Mouse (Mus musculus): ENCODE measurements around the gene Rasal3. TPM values are rescaled to one million over a fixed set of nuclear protein-coding genes. Genes with fewer than 3 reads are reported as not detected.

Gene Rasal3
- total RNA-seq, 2 experiments from 2014 or later = 1.2 to 1.8 TPM

DNA sequence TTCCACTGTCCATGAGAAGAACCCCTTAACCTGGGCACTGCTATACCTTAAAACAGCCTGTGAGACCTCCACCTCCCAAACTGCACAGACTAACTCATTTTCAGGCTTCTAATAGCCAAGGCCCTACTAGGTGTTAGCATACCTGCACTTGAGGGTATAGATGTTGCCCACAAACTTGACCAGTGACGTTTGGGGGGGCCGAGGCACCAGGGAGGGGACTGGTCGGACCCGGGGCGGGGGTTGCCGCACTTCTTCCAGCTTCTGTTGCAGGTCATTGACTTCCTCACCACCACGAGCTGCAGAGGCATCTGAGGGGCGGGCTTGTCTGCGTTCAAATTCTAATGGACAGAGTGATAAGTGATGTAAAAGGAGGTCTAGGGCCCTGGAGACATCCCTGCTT lies 47.1 kb downstream of the Rasal3 start:
- no peak for DNase-seq

DNA sequence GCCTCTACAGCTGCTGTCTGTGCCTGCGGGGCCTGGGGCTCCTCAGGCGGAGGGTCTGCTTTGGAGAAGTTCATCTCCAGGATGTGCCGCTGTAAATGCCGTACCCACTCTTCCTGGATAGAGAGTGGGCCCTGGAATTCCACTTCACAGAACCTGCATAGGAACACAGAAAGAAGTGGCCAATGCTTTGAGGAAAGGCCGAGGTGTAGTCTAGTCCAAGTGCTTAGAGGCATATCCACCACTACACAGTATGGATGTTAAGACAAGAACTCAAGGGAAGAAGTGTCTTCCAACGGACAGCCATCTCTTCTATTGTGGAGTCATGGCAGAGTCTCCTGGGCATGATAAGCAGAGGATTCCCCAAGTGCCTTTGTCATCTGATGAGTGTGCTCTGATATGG lies 48.4 kb downstream of the Rasal3 start:
- DNase-seq = no peak

DNA sequence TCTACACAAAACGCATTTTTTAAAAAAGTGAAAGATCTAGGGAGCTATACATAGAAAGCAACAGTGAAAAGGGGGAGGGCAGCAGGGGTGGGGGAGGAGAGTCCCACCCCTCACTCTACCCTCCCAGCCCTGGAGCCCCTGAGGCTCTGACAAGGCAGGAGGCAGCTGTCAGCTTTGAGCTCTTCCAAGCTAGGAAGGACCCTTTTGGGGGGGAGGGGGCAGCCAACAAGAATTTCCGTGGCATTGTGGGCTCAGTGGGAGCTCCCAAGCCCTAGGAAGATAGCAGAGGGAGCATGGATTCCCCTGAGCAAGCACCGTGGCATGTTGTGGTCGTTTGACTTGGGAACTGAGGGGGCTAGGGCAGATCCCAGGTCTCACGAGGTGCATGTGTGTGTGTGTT lies 49.2 kb downstream of the Rasal3 start:
- no peak for DNase-seq

DNA sequence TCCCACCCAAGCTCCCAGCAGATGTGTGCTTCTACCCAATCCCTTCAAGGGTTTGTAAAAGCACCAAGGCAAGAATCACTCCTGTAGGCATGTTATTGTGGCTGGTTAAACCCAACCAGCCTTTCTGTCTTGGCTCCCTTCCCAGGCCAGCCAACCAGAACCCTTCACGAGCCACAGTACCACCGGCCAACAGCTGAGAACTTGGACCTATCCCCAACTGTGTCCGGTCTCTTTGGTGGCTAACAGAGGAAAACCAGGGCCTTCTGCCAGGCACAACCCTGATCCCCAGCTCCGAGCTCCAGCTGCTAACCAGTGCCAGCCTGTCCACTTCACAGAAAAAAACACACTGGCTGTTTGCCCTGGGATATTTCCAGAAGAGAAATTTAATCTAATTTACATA lies 49.7 kb downstream of the Rasal3 start:
- peak; percentile 64 to 71 for DNase-seq

DNA sequence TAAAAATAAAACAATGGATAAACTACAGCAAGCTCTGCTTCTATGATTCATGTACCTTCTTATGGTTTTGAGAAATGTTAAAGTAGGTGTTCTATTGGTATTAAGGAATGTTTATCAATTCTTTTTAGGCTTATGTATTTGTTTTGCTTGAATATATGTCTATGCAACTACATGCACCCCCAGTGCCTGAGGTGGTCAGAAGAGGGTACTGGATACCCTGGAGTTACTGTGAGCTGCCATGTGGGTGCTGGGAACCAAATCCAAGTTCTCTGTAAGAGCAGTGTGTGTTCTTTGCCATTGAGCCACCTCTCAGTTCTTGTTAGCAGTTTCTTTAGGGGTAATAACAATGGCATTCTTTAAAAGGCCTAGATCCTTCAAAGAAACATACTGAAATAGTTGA lies 51.7 kb downstream of the Rasal3 start:
- DNase-seq = no peak

DNA sequence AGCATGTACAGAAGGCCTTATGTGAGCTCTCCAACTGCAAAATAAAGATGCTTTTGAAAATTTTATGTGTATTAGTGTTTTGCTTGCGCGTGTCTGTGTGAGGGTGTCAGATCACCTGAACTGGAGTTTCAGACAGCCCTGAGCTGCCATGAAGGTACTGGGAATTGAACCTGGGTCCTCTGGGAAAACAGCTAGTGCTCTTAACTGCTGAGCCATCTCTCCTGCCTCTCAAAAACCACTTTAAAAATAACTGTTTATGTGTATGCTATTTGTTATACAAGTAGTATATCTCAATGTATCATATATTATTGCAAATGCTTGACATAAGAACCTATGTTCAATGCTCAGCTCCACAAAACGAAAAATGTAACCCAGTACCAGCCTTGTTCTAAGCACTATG lies 52.1 kb downstream of the Rasal3 start:
- DNase-seq = no peak

DNA sequence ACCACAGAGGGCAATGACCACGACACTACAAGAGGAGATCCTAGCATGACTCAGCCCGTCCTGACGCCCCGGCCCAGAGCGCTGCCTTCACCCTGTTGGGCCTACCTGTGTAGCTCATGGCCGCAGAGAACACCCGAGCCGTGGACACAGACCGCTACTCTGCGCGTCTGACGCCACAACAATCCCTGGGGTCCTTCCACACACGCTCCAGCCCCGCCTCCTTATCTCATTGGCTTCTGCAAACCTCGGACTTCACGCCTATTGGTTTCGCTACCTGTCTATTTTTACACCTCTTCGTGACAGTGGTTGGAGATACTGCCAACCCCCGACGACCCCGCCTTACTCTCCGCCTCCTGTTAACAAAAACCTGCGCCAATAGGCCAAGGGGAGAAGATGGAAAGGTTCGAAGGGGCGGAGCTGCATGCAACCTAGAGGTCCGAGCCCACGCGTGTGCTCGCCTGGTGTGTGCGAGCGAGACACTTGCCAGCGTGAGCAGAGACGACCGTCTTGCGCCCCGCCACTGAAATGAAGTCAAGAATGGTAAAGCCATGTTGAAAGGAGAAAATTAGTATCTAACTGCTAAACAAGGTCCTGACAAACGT lies 52.9 kb downstream of the Rasal3 start, which contains the start of gene Akap8l:
TSS of gene Akap8l (minus strand) at position 226 of the 602 bp plus-strand sequence.
- DNase-seq = peak; percentile 94 to 96

DNA sequence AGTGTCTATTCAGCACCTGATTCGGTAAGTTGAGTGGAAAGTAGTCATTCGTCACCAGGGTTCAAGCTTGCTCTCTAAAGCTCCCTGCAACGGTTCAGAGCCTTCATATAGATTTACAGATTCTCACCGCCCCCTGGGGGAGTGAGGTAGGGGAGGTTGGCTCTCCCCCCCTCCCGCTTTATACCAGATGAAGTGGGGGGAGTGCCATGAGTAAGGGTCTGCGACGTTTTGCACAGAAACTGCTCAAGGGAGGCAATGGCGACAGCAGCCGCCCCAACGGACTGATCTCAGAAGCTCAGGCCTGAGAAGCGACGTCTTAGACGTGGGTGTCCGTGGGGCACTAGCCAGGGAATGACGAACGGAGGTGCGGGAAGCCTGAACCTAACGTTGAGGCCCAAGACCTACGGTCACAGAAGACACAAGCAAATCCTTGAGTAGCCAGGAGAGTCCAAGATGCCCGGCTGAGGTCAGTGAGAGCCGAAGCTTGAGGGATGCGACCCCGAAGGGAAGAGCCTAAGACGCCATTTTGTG lies 53.5 kb downstream of the Rasal3 start:
- no peak for DNase-seq

DNA sequence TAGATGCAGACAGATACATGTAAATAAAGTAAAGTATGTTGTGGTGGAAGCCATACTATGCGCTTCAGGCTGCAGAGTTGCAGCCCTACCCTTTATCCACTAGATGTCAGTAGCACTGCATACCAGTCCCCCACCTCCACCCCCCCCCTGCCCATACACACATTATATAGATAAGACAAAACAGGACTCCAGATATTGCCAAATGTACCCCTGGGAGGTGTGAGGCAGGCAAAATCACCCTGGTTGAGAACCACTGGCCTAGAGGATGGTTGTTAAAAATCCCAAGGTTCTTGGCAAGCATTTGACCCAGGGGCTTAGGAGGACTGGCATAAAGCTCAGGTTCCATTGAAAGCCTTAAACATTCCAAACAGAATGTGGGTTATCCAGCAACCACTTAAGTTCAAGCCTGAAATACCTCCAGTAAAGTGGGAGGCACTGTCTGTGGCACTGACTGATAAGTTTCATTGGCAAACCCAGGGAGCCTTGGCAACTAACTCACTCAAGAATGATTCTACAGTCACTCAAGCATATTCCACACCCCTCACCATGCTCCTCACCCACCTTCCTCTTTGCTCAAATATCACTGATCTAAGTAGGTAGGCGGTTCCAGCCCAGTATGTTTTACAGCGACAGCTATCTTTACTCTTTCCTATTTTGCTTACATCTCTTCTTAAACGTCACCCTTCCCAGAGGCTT lies 54.2 kb downstream of the Rasal3 start:
- no peak for DNase-seq

DNA sequence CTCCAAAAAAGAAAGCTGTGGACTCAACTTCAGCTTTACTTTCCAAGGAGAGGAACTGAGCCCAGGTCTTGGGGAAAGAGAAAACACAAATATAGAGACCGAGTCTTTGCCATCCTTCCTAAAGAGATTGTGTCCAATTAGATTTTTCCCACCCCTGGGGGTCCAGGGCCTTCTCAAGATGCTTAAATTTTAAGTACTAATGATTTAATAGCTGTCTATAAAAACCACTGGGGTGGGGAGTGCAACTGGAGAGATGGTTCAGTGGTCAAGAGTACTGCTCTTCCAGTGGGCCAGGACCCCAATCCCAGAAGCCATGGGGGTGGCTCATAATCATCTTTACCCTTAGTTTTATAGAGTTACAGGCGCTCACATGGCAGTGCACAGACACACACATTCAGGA lies 55.0 kb downstream of the Rasal3 start:
- DNase-seq = no peak

DNA sequence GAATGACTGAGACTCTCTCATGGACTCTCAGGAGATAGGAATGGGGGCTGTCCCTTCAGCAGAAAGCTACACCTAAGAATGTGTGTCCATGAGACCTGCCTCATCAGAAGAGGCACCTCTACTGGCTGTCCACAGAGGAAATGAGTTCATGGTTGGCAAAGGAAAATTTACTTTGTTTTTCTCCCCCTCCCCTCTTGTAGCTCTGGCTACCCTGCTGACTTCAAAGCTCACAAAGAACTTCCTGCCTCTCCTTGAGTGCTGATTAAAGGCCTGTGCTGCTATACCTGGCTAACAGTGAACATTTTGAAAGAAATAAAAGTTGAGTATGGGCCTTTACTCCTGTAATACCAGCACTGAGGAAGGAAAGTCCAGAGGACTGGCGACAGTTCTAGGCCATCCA lies 62.3 kb downstream of the Rasal3 start:
- DNase-seq = no peak

Small RNAs within 50 kb of the gene (microRNA-seq; reads per million reads assigned to microRNA genes)
- not detected for gene Gm22201

Other genes starting within 250 kb of the Rasal3 start
- 10 to 100 TPM in 1 of 2 experiments, 1 to 10 TPM in 1; 8.1 to 13.0 TPM for gene Notch3, start 236.7 kb downstream of the Rasal3 start, total RNA-seq (2021)
- gene Ephx3, start 214.0 kb downstream of the Rasal3 start, total RNA-seq (2021) = under 1 TPM in 1 of 2 experiments, not detected in 1; 0.33 TPM
- gene Brd4, start 118.9 kb downstream of the Rasal3 start, total RNA-seq (2021) = 100 to 1,000 TPM in 1 of 2 experiments, 10 to 100 TPM in 1; 90.3 to 112 TPM
- 10 to 100 TPM; 55.1 to 77.5 TPM for gene Akap8, start 82.3 kb downstream of the Rasal3 start, total RNA-seq (2021)
- 100 to 1,000 TPM in 1 of 2 experiments, 10 to 100 TPM in 1; 81.2 to 102 TPM for gene Akap8l, start 53.0 kb downstream of the Rasal3 start, total RNA-seq (2021)
- 10 to 100 TPM; 48.5 to 49.9 TPM for gene Wiz, start 14.1 kb downstream of the Rasal3 start, total RNA-seq (2021)
- gene Pglyrp2, start 20.6 kb upstream of the Rasal3 start, total RNA-seq (2021) = under 1 TPM in 1 of 2 experiments, not detected in 1; 0.16 TPM
- not detected for gene Cyp4f39, start 49.1 kb upstream of the Rasal3 start, total RNA-seq (2021)
- gene Cyp4f17, start 102.5 kb upstream of the Rasal3 start, total RNA-seq (2021) = 1 to 10 TPM; 6.9 to 8.8 TPM
- gene Cyp4f16, start 133.0 kb upstream of the Rasal3 start, total RNA-seq (2021) = 10 to 100 TPM; 10.1 to 12.4 TPM
- gene Cyp4f37, start 217.7 kb upstream of the Rasal3 start, total RNA-seq (2021) = not detected